Mouse (Mus musculus): ENCODE data around the gene Synj2. TPM values are rescaled to one million over a fixed set of nuclear protein-coding genes. Genes with fewer than 3 reads are reported as not detected.
A peak's percentile ranks its signal among the peaks of the same experiment; 100 is the strongest.

Synj2 gene
- polyA plus RNA-seq (2021) = 6.0 TPM

- no peak for DNase-seq (ENCODE audit: low read depth, low spot score)
- TF ChIP-seq CTCF (IDR thresholded peaks at IDR 0.05) = no peak
- CTCF ChIA-PET = interaction anchor here (1.0 to 1.6 kb wide), 6 partner anchors 29 to 65 kb away, joined by 3 to 7 read pairs (median 3); no protein-coding TSS in a partner anchor
- H3K27me3 ChIP-seq = no peaks in the 10 kb centered on the region
- peak; percentile 66 for ATAC-seq
- in situ Hi-C loops (cut with MboI; ENCODE audit: low pct_unique_long_range_greater_than_20kb) = loop anchor here (5.0 kb wide), 2 partner anchors 46 to 81 kb away; no protein-coding TSS in a partner anchor
- POLR2A ChIA-PET = no interaction called here
Observed at GRCm38 (mm10) chr17:5941230-5942043, at the start of gene Synj2. TSS of gene Synj2 (plus strand) at chr17:5941280.

- in situ Hi-C loops (cut with MboI; ENCODE audit: low pct_unique_long_range_greater_than_20kb) = loop anchor here (10.0 kb wide), 2 partner anchors 97 to 457 kb away; no protein-coding TSS in a partner anchor
- TF ChIP-seq CTCF (IDR thresholded peaks at IDR 0.05) = no peak
- no peak for DNase-seq (ENCODE audit: low read depth, low spot score)
- ChIA-PET POLR2A (no interaction called here), CTCF (interaction anchor here (11.2 kb wide), 1 partner anchor 94 kb away, joined by 213 read pairs; no protein-coding TSS in a partner anchor)
- no peak for ATAC-seq
- no peaks in the 10 kb centered on the region for H3K27me3 ChIP-seq
Observed at GRCm38 (mm10) chr17:5891933-5892683, 49.0 kb upstream of the Synj2 start.

- in situ Hi-C loops (cut with MboI; ENCODE audit: low pct_unique_long_range_greater_than_20kb) = loop anchor here (10.0 kb wide), 2 partner anchors 98 to 458 kb away; no protein-coding TSS in a partner anchor
- ATAC-seq (no peak), DNase-seq (ENCODE audit: low read depth, low spot score) (no peak)
- CTCF ChIA-PET = interaction anchor here (0.8 to 11.2 kb wide), 4 partner anchors 13 to 95 kb away, joined by 3 to 213 read pairs (median 3); no protein-coding TSS in a partner anchor
- POLR2A ChIA-PET = interaction anchor here (0.6 kb wide), 1 partner anchor 97 kb away, joined by 4 read pairs; no protein-coding TSS in a partner anchor
- H3K27me3 ChIP-seq = no peaks in the 10 kb centered on the region
- TF ChIP-seq CTCF (IDR thresholded peaks at IDR 0.05) = no peak
Observed at GRCm38 (mm10) chr17:5893092-5893491, 48.0 kb upstream of the Synj2 start.

GRCm38 (mm10) chr17:5893574-5894148 lies 47.4 kb upstream of the Synj2 start:
- ChIA-PET POLR2A (interaction anchor here (0.6 kb wide), 1 partner anchor 98 kb away, joined by 4 read pairs; no protein-coding TSS in a partner anchor), CTCF (interaction anchor here (0.8 to 11.2 kb wide), 4 partner anchors 13 to 96 kb away, joined by 3 to 213 read pairs (median 3); no protein-coding TSS in a partner anchor)
- H3K27me3 ChIP-seq = no peaks in the 10 kb centered on the region
- no peak for ATAC-seq
- DNase-seq (ENCODE audit: low read depth, low spot score) = no peak
- TF ChIP-seq CTCF (IDR thresholded peaks at IDR 0.05) = no peak
- in situ Hi-C loops (cut with MboI; ENCODE audit: low pct_unique_long_range_greater_than_20kb) = loop anchor here (10.0 kb wide), 2 partner anchors 99 to 459 kb away; no protein-coding TSS in a partner anchor

- ATAC-seq = no peak
- DNase-seq (ENCODE audit: low read depth, low spot score) = no peak
- POLR2A ChIA-PET = interaction anchor here (0.6 kb wide), 1 partner anchor 501 kb away, joined by 3 read pairs; no protein-coding TSS in a partner anchor
- TF ChIP-seq CTCF (IDR thresholded peaks at IDR 0.05) = no peak
- in situ Hi-C loops (cut with MboI; ENCODE audit: low pct_unique_long_range_greater_than_20kb) = loop anchor here (10.0 kb wide), 2 partner anchors 101 to 461 kb away; no protein-coding TSS in a partner anchor
- CTCF ChIA-PET = interaction anchor here (2.5 kb wide), 1 partner anchor 100 kb away, joined by 12 read pairs; no protein-coding TSS in a partner anchor
- no peaks in the 10 kb centered on the region for H3K27me3 ChIP-seq
Observed at GRCm38 (mm10) chr17:5896066-5896465, 45.0 kb upstream of the Synj2 start.

GRCm38 (mm10) chr17:5896607-5897006 lies 44.5 kb upstream of the Synj2 start:
- in situ Hi-C loops (cut with MboI; ENCODE audit: low pct_unique_long_range_greater_than_20kb) = loop anchor here (10.0 kb wide), 2 partner anchors 102 to 462 kb away; no protein-coding TSS in a partner anchor
- ATAC-seq (no peak), DNase-seq (ENCODE audit: low read depth, low spot score) (no peak)
- CTCF ChIA-PET = interaction anchor here (2.5 kb wide), 1 partner anchor 101 kb away, joined by 12 read pairs; no protein-coding TSS in a partner anchor
- no peaks in the 10 kb centered on the region for H3K27me3 ChIP-seq
- no peak for TF ChIP-seq CTCF (IDR thresholded peaks at IDR 0.05)
- POLR2A ChIA-PET = interaction anchor here (0.6 kb wide), 1 partner anchor 502 kb away, joined by 3 read pairs; no protein-coding TSS in a partner anchor

- TF ChIP-seq CTCF (IDR thresholded peaks at IDR 0.05) = no peak
- no peaks in the 10 kb centered on the region for H3K27me3 ChIP-seq
- DNase-seq (ENCODE audit: low read depth, low spot score) (no peak), ATAC-seq (no peak)
- POLR2A ChIA-PET = no interaction called here
- CTCF ChIA-PET = interaction anchor here (2.5 kb wide), 1 partner anchor 102 kb away, joined by 12 read pairs; no protein-coding TSS in a partner anchor
- in situ Hi-C loops (cut with MboI; ENCODE audit: low pct_unique_long_range_greater_than_20kb) = loop anchor here (10.0 kb wide), 2 partner anchors 103 to 463 kb away; no protein-coding TSS in a partner anchor
Observed at GRCm38 (mm10) chr17:5897326-5898200, 43.5 kb upstream of the Synj2 start.

- H3K27me3 ChIP-seq = no peaks in the 10 kb centered on the region
- TF ChIP-seq CTCF (IDR thresholded peaks at IDR 0.05) = no peak
- ATAC-seq = no peak
- ChIA-PET CTCF (interaction anchor here (1.0 kb wide), 2 partner anchors 9 to 10 kb away, joined by 3 to 5 read pairs; no protein-coding TSS in a partner anchor), POLR2A (no interaction called here)
- in situ Hi-C loops (cut with MboI; ENCODE audit: low pct_unique_long_range_greater_than_20kb) = loop anchor here (10.0 kb wide), 2 partner anchors 104 to 464 kb away; no protein-coding TSS in a partner anchor
- DNase-seq (ENCODE audit: low read depth, low spot score) = no peak
Observed at GRCm38 (mm10) chr17:5899251-5899650, 41.8 kb upstream of the Synj2 start.

GRCm38 (mm10) chr17:5901381-5901780 lies 39.7 kb upstream of the Synj2 start:
- no peak for TF ChIP-seq CTCF (IDR thresholded peaks at IDR 0.05)
- in situ Hi-C loops (cut with MboI; ENCODE audit: low pct_unique_long_range_greater_than_20kb) = no loop called here
- DNase-seq (ENCODE audit: low read depth, low spot score) (no peak), ATAC-seq (no peak)
- no peaks in the 10 kb centered on the region for H3K27me3 ChIP-seq
- POLR2A ChIA-PET = no interaction called here
- CTCF ChIA-PET = no interaction called here
